Mouse (Mus musculus) limb, embryonic 11.5 days (tissue): ENCODE results near the gene Ldhb. TPM values are rescaled to one million over a fixed set of nuclear protein-coding genes. Genes with fewer than 3 reads are reported as not detected.

ENCODE experiments used
- ATAC-seq: fragments of 200-750 bp; cut with Nextera tagmentation; 2 replicates; pipeline ENCODE4 v1.8.0; 2017; ENCODE audit warnings: low read depth; ENCODE audit not compliant: insufficient number of reproducible peaks, low FRiP score, low TSS enrichment
- DNase-seq: peaks from one replicate; pipeline ENCODE4 v3.0.0-alpha.2; 2015; ENCODE audit warnings: low spot score
- H3K27ac ChIP-seq: fragments of 300-500 bp; sonication (generic); replicated peaks from 2 replicates; pipeline ENCODE4 v1.5.1; 2014; ENCODE audit warnings: low read depth, mild to moderate bottlenecking, low read length
- H3K27me3 ChIP-seq: fragments of 300-500 bp; sonication (generic); 2 replicates; pipeline ENCODE4 v1.6.1; 2014; ENCODE audit warnings: mild to moderate bottlenecking, low read length, mixed read lengths; ENCODE audit not compliant: control insufficient read depth, insufficient read depth
- H3K36me3 ChIP-seq: fragments of 300-500 bp; sonication (generic); 2 replicates; pipeline ENCODE4 v1.6.1; 2014; ENCODE audit warnings: mild to moderate bottlenecking, low read length, moderate library complexity, mixed read lengths; ENCODE audit not compliant: control insufficient read depth, insufficient read depth
- H3K4me1 ChIP-seq: fragments of 300-500 bp; sonication (generic); 2 replicates; pipeline ENCODE4 v1.6.1; 2014; ENCODE audit warnings: low read length, mixed read lengths; ENCODE audit not compliant: control insufficient read depth, insufficient read depth
- H3K4me2 ChIP-seq: fragments of 300-500 bp; sonication (generic); 2 replicates; pipeline ENCODE4 v1.6.1; 2014; ENCODE audit warnings: low read depth, mild to moderate bottlenecking, moderate library complexity; ENCODE audit not compliant: severe bottlenecking
- H3K4me3 ChIP-seq: fragments of 300-500 bp; sonication (generic); 2 replicates; pipeline ENCODE4 v1.5.1; 2014; ENCODE audit warnings: low read depth, low read length
- H3K9ac ChIP-seq: fragments of 300-500 bp; sonication (generic); 2 replicates; pipeline ENCODE4 v1.6.1; 2014; ENCODE audit warnings: mild to moderate bottlenecking, low read length
- H3K9me3 ChIP-seq: fragments of 300-500 bp; sonication (generic); 2 replicates; pipeline ENCODE4 v1.6.1; 2016; ENCODE audit warnings: low read length; ENCODE audit not compliant: control insufficient read depth
- WGBS: fragments of 180-500 bp; shearing (Covaris S2); extraction: QIAGEN DNeasy Blood & Tissue Kit; methylation state at CpG from one replicate; pipeline ENCODE4 v1.1.7; 2014; 5-methylcytosine and 5-hydroxymethylcytosine counted together
- polyA plus RNA-seq: library from polyadenylated mRNA; unstranded; fragments of >200 nt; fragmentation: Nextera tagmentation; extraction: Ambion mirVana; gene quantifications from 2 replicates; pipeline ENCODE4 v1.2.1, GENCODE M21; 2014

The Ldhb gene
- 521 and 564 TPM in 2 replicates for polyA plus RNA-seq

- Histone ChIP-seq H3K36me3 (no peaks in the 10 kb centered on the region), H3K27me3 (no peaks in the 10 kb centered on the region), H3K9ac (peak within 1 kb of the TSS; percentile 89), H3K4me3 (peak within 1 kb of the TSS; percentile 59), H3K4me1 (peaks cover 11% of the 10 kb centered on the region), H3K4me2 (peak within 1 kb of the TSS; percentile 81), H3K27ac (peak within 1 kb of the TSS; percentile 61), H3K9me3 (no peaks in the 10 kb centered on the region)
- under 1% methylated on average over 19 of the region's 19 CpGs for WGBS
- DNase-seq (peak; percentile 93), ATAC-seq (peak; percentile 96)
These were observed at the start of gene Ldhb for GRCm38 (mm10) chr6:142507785-142508162. Ldhb (minus strand) TSS chr6:142507957.

GRCm38 (mm10) chr6:142555988-142556387 is 48.2 kb upstream of the Ldhb start:
- no peaks in the 10 kb centered on the region for H3K27me3 ChIP-seq
- WGBS = 73% methylated on average over 1 of the region's 1 CpGs
- no peak overlapping the region for H3K4me2 ChIP-seq
- no peaks in the 10 kb centered on the region for H3K36me3 ChIP-seq
- H3K4me1 ChIP-seq = no peaks in the 10 kb centered on the region
- no peak for ATAC-seq
- no peak overlapping the region for H3K27ac ChIP-seq
- no peak for DNase-seq
- no peak overlapping the region for H3K9ac ChIP-seq
- no peaks in the 10 kb centered on the region for H3K9me3 ChIP-seq
- no peak overlapping the region for H3K4me3 ChIP-seq

GRCm38 (mm10) chr6:142551482-142551881 is 43.7 kb upstream of the Ldhb start:
- no peaks in the 10 kb centered on the region for H3K4me1 ChIP-seq
- DNase-seq = no peak
- H3K9me3 ChIP-seq = no peaks in the 10 kb centered on the region
- no peaks in the 10 kb centered on the region for H3K27me3 ChIP-seq
- H3K9ac ChIP-seq = no peak overlapping the region
- no peak for ATAC-seq
- H3K4me2 ChIP-seq = no peak overlapping the region
- H3K4me3 ChIP-seq = no peak overlapping the region
- H3K27ac ChIP-seq = no peak overlapping the region
- no peaks in the 10 kb centered on the region for H3K36me3 ChIP-seq
- 82% methylated on average over 4 of the region's 4 CpGs for WGBS

- WGBS = 59% methylated on average over 4 of the region's 4 CpGs
- ATAC-seq = no peak
- Histone ChIP-seq H3K4me1 (no peaks in the 10 kb centered on the region), H3K9ac (no peak overlapping the region), H3K36me3 (no peaks in the 10 kb centered on the region), H3K27me3 (no peaks in the 10 kb centered on the region), H3K4me3 (no peak overlapping the region), H3K4me2 (no peak overlapping the region), H3K27ac (no peak overlapping the region), H3K9me3 (no peaks in the 10 kb centered on the region)
- DNase-seq = no peak
These were observed 43.1 kb upstream of the Ldhb start for GRCm38 (mm10) chr6:142550871-142551270.

GRCm38 (mm10) chr6:142548377-142548776 is 40.6 kb upstream of the Ldhb start:
- ATAC-seq (no peak), DNase-seq (no peak)
- no peak overlapping the region for H3K4me2 ChIP-seq
- H3K9me3 ChIP-seq = no peaks in the 10 kb centered on the region
- H3K4me1 ChIP-seq = no peaks in the 10 kb centered on the region
- H3K27me3 ChIP-seq = no peaks in the 10 kb centered on the region
- no peak overlapping the region for H3K9ac ChIP-seq
- no peaks in the 10 kb centered on the region for H3K36me3 ChIP-seq
- no peak overlapping the region for H3K27ac ChIP-seq
- H3K4me3 ChIP-seq = no peak overlapping the region
- WGBS = 88% methylated on average over 2 of the region's 2 CpGs

GRCm38 (mm10) chr6:142545132-142545531 is 37.4 kb upstream of the Ldhb start:
- Histone ChIP-seq H3K4me2 (no peak overlapping the region), H3K9ac (no peak overlapping the region), H3K36me3 (no peaks in the 10 kb centered on the region), H3K9me3 (no peaks in the 10 kb centered on the region), H3K4me1 (no peaks in the 10 kb centered on the region), H3K4me3 (no peak overlapping the region), H3K27ac (no peak overlapping the region), H3K27me3 (no peaks in the 10 kb centered on the region)
- 50% methylated on average over 14 of the region's 14 CpGs for WGBS
- no peak for DNase-seq
- ATAC-seq = 0 out of 2 replicates have a peak, but pooled peaks have one; percentile 21

- no peak overlapping the region for H3K4me3 ChIP-seq
- no peak overlapping the region for H3K4me2 ChIP-seq
- H3K9me3 ChIP-seq = no peaks in the 10 kb centered on the region
- DNase-seq (no peak), ATAC-seq (no peak)
- H3K27me3 ChIP-seq = no peaks in the 10 kb centered on the region
- H3K4me1 ChIP-seq = no peaks in the 10 kb centered on the region
- no peak overlapping the region for H3K9ac ChIP-seq
- H3K27ac ChIP-seq = no peak overlapping the region
- no peaks in the 10 kb centered on the region for H3K36me3 ChIP-seq
- WGBS = 78% methylated on average over 4 of the region's 4 CpGs
These were observed 35.9 kb upstream of the Ldhb start for GRCm38 (mm10) chr6:142543648-142544047.

- Histone ChIP-seq H3K9ac (no peak overlapping the region), H3K27ac (no peak overlapping the region), H3K27me3 (no peaks in the 10 kb centered on the region), H3K4me2 (no peak overlapping the region), H3K4me3 (no peak overlapping the region), H3K9me3 (no peaks in the 10 kb centered on the region), H3K4me1 (no peaks in the 10 kb centered on the region), H3K36me3 (no peaks in the 10 kb centered on the region)
- no peak for ATAC-seq
- WGBS = 89% methylated on average over 6 of the region's 6 CpGs
- no peak for DNase-seq
These were observed 35.0 kb upstream of the Ldhb start for GRCm38 (mm10) chr6:142542800-142543175.

- Histone ChIP-seq H3K9me3 (no peaks in the 10 kb centered on the region), H3K4me2 (no peak overlapping the region), H3K36me3 (no peaks in the 10 kb centered on the region), H3K27ac (no peak overlapping the region), H3K9ac (no peak overlapping the region), H3K4me1 (no peaks in the 10 kb centered on the region), H3K4me3 (no peak overlapping the region), H3K27me3 (no peaks in the 10 kb centered on the region)
- ATAC-seq = no peak
- WGBS = 71% methylated on average over 8 of the region's 8 CpGs
- DNase-seq = no peak
These were observed 34.5 kb upstream of the Ldhb start for GRCm38 (mm10) chr6:142542082-142542799.
